Mouse (Mus musculus): ENCODE measurements around the gene Tmem102. TPM values are rescaled to one million over a fixed set of nuclear protein-coding genes. Genes with fewer than 3 reads are reported as not detected.

The Tmem102 gene
- not detected in 2 replicates for polyA plus RNA-seq (2012; ENCODE audit: low replicate concordance)

GRCm38 (mm10) chr11:69804972-69805909 lies at the start of gene Tmem102:
Gene Tmem102, minus strand, starts transcription at chr11:69805624.

DNA sequence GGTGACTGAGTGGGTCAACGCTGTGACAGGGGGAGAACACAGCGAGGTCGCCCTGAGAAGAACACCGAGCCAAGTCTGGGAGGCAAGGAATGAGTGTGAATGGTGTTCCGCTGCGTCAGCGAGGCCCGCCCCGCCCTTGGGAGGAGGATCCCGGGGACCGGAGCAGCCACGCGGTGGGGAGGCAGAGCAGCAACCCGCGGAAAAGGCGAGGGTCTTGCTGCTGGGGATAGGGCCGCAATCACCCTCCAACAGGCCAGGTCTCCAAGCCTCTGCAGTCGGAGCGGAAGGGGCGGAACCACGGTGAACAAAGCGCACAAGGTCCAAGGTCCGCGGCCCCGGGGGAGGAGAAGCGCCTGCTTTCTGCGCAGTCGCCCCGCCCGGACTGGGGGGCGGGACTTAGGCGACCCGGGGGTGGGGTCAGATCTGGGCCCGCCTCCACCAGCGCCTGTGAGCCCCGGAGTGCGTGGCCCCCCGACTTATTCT lies 40.8 kb upstream of the Tmem102 start, which contains the start of gene Plscr3:
TSS of gene Plscr3 (plus strand) at position 179 of the 483 bp plus-strand sequence.

DNA sequence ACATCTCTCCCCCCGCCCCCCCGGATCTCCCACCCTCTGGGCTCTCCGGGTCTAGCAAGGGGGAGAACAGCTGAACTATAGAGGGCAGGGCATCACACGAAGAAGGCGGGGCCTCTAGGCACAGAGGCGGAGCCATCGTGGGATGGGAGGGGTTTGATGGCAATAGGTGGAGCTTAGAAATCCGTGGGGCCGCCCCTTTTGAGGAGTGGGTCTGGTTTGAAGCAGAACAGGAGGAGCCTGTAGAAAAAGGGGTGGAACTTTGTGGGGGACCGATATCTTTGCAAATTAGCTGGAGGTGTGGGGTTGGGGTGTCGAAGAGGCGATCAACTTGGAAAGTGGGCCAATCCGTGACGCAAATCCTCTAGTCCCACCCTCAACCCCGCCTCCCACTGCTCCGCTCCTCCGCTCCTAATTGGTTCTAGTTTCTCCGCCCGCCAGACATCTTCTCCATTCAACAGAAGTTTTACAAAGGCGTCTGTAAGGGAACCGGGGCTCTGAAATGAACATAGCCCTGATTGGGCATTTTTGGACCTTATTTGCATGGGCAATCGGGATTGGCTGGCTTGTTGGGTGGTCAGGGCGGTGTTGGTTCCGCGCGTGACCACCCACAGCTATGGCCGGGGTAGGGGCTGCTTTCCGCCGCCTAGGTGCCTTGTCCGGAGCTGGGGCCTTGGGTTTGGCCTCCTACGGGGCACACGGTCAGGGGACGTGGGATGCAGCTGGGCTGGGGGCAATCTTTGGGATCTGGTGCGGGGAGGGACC lies 32.7 kb upstream of the Tmem102 start, which contains the start of gene Tmem256:
TSS of gene Tmem256 (plus strand) at position 563 of the 762 bp plus-strand sequence.

DNA sequence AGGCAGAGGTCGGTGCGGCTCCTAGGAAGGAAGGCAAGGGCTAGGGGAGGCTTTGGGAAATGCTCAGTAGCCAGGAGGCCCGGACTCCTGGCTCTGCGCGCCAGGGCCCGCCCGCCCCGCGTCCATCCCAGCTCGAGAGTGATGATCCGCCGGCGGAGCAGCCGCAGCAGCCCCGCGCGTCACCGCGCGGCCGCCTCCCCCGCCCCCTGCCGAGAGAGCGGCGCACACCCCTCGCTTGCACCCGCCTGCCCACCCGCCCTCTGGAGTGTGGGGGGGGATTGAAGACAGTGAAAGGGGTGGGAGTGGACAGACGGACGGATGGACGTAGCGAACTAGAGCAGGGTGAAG lies 32.2 kb upstream of the Tmem102 start, which contains the start of gene Nlgn2:
TSS of gene Nlgn2 (minus strand) at position 181 of the 348 bp plus-strand sequence.

DNA sequence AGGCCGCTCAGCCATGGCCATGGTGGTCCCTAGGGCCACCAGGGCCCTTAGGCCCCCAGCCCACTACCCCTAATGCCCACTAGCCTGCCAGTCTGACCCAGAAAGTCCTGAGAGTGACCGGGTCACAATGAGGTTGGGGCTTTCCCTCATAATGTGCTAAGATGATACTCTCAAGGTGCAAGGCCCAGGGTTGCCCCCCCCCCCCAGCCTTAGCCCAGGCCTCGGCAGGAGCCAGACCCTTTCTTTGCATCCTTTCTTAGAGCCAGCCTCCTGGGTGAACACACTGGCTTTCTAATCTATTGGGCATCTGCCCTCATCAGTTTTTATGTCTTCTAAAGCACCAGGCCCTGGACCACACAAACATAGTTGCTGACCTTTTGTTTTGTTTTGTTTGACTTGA lies 16.7 kb upstream of the Tmem102 start, which contains the start of gene Spem1:
TSS of gene Spem1 (minus strand) at position 101 of the 400 bp plus-strand sequence.

GRCm38 (mm10) chr11:69818365-69818764 lies 12.9 kb upstream of the Tmem102 start, which contains the start of gene Spem2:
Gene Spem2, minus strand, starts transcription at chr11:69818465.

DNA sequence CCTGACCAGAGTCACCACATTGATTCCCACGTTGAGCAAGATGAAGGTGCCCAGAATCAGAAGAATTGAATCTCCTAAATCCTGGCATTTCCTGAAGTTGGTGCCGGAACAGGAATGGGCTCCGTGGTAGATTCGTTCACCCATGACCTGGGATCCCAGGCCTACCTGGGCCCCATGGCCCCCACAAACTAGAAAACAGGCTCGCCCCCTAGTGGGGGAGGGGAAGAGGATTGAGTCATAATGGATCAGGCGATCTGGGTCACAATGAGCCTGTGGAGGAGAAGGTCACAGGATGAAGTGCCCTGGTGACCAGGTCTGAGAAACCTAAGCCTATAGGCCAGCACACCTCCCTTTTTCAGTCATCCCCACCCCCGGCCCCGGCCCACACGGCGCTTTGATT lies 9.7 kb upstream of the Tmem102 start, which contains the start of gene Gm39566:
TSS of gene Gm39566 (minus strand) at position 144 of the 400 bp plus-strand sequence.

DNA sequence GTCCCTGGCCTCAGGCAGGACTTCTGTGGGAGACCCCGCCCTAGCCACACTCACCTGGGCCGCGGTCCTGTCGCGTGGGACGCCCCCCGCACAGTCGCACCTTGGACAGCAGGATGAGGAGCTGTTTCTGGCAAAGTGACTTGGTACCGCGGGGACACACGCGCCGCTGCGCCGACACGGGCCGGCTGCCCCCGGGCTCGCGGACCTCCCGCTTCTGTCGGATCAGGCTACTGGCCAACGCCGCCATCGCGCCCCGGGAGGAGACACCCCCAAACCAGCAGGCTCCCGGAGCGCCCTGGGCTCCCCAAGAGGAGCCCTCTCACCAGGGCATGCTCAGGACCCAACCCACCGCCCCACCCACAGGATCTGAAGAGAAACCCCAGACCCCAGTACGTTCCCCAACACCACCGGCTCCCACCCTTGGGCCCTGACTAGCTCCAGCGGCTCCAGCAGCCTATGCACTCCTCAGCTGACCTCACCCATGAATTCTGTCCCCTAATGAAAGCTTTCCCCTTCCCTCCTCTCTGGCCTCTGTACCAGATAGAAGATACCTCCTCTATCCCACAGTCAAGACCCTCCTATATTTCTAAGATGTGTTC lies 3.9 kb downstream of the Tmem102 start, which contains the start of gene Fgf11:
TSS of gene Fgf11 (minus strand) at position 479 of the 599 bp plus-strand sequence.

DNA sequence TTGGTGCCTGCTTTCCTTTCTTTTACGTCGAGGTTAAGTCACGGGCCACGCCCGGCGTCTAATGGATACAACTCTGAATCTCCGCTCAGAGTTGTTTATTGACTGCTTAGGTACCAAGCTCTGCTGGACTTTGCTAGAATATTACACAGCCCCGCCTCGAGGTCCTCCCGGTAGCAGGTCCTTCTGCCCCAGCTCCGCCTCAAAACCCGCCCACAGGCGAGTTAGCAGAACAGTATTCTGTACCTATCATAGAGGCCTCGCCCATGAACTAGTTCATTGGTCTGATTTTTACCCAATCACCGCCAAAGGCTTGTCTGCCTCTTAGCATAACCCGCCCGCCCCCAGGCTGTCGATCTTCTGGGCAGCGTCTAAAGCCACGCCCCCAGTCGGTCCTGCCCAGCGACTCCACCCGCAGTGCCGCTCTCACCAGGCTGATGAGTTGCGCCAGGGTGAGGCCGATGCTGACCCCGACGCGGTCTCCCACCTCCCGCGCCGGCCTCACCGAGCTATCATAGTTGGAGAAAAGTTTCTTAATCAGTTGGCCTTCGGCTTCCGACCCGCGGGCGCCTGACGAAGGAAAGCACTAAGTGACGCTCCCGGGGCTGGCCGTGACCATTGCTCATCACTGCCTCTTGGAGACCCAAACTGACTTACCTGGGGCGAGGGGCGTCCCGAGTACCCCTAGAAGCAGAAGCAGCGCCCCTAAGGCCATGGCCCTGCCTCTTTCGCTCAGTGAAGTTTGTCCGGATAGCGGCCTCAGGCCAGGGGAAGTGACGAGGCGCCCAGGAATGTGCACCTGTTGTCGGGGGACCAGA lies 10.0 kb downstream of the Tmem102 start, which contains the start of gene Chrnb1:
TSS of gene Chrnb1 (minus strand) at position 776 of the 815 bp plus-strand sequence.

DNA sequence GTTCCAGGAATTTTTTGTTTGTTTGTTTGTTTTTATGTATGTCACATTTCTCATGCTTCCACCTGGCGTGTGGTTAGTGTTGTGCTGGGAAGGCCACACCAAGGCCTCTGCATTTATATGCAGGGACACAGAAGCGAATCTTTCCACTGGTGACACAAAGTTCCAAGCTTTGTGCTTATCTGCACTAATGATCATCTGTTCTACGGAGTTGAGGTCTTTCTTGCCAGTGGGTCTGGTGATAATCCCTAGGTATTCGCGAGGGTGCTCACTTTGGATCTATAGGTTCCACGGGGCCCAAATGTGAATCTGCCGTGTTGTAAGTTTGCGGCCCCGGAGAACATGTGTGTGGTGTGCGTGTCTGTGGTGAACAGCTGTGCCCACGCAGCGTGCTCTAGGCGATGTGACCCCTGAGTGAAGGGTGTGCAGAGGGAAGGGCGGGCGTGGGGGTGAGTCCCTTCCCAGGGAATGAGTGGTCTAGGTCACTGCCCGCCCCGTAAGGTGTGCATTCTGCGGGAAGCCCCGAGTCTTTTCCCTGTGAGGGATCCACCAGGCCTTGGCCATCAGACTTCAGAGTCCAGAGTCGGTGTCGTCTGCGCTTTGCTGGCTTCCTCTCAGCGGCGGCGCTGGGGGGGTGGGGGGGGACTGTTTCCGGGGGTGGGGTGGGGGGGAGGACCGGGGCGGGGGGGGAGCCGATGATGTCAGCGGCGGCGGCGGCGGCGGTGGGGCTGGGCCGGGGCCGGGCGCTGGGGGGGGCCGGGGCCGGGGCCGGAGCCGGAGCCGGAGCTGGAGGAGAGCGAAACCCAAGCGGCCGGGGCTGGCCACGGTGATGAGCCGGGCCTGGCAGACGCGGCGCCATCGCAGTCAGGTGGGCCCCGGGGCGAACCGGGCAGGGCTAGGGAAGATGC lies 40.0 kb downstream of the Tmem102 start, which contains the start of gene Zbtb4:
TSS of gene Zbtb4 (plus strand) at position 692 of the 905 bp plus-strand sequence.

DNA sequence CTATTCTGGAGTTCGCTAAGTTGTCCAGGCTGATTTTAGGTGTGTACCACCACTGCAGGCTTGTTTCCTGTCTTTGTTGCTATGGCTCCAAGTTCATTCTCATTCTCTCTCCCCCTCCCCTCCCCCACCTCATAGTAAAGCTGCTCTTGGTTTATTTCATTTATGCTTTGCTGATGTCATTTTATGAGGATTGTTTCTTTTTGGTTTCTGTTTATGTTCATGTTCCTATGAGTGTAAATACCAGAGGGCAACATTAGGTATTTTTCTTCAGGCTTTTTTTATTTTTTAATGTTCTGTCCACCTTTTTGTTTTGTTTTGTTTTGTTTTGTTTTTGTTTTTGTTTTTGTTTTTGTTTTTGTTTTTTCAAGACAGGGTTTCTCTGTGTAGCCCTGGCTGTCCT lies 43.6 kb downstream of the Tmem102 start, which contains the start of gene Slc35g3:
TSS of gene Slc35g3 (minus strand) at position 101 of the 400 bp plus-strand sequence.

GRCm38 (mm10) chr11:69758478-69758970 lies 46.9 kb downstream of the Tmem102 start, which contains the start of gene Polr2a:
Gene Polr2a, minus strand, starts transcription at chr11:69758637.

Other genes starting within 250 kb of the Tmem102 start
- 1.6 and 2.7 TPM in 2 replicates for gene Efnb3, start 245.4 kb downstream of the Tmem102 start, polyA plus RNA-seq (2012; ENCODE audit: low replicate concordance)
- gene Wrap53, start 225.4 kb downstream of the Tmem102 start, polyA plus RNA-seq (2012; ENCODE audit: low replicate concordance), result 6.9 and 45.7 TPM in 2 replicates
- 119 and 129 TPM in 2 replicates for gene Trp53, start 225.3 kb downstream of the Tmem102 start, polyA plus RNA-seq (2012; ENCODE audit: low replicate concordance)
- 171 and 259 TPM in 2 replicates for gene Atp1b2, start 199.7 kb downstream of the Tmem102 start, polyA plus RNA-seq (2012; ENCODE audit: low replicate concordance)
- gene Shbg, start 187.7 kb downstream of the Tmem102 start, polyA plus RNA-seq (2012; ENCODE audit: low replicate concordance), result not detected in 2 replicates
- not detected in 2 replicates for gene Sat2, start 183.6 kb downstream of the Tmem102 start, polyA plus RNA-seq (2012; ENCODE audit: low replicate concordance)
- gene Fxr2, start 172.6 kb downstream of the Tmem102 start, polyA plus RNA-seq (2012; ENCODE audit: low replicate concordance), result 91.8 and 97.5 TPM in 2 replicates
- gene Sox15, start 150.3 kb downstream of the Tmem102 start, polyA plus RNA-seq (2012; ENCODE audit: low replicate concordance), result 0.44 TPM in 1 of 2 replicates, not detected in the other
- 24.1 and 29.9 TPM in 2 replicates for gene Mpdu1, start 143.0 kb downstream of the Tmem102 start, polyA plus RNA-seq (2012; ENCODE audit: low replicate concordance)
- gene Cd68, start 139.5 kb downstream of the Tmem102 start, polyA plus RNA-seq (2012; ENCODE audit: low replicate concordance), result 26.6 and 82.4 TPM in 2 replicates
- 226 and 408 TPM in 2 replicates for gene Eif4a1, start 133.2 kb downstream of the Tmem102 start, polyA plus RNA-seq (2012; ENCODE audit: low replicate concordance)
- gene Senp3, start 123.5 kb downstream of the Tmem102 start, polyA plus RNA-seq (2012; ENCODE audit: low replicate concordance), result 128 and 137 TPM in 2 replicates
- 2.3 and 5.0 TPM in 2 replicates for gene Tnfsf13, start 119.8 kb downstream of the Tmem102 start, polyA plus RNA-seq (2012; ENCODE audit: low replicate concordance)
- 9.0 and 9.7 TPM in 2 replicates for gene Tnfsf12, start 109.8 kb downstream of the Tmem102 start, polyA plus RNA-seq (2012; ENCODE audit: low replicate concordance)
- 6.6 and 8.1 TPM in 2 replicates for gene Tnfsfm13, start 109.5 kb downstream of the Tmem102 start, polyA plus RNA-seq (2012; ENCODE audit: low replicate concordance)
- gene Polr2a, start 47.0 kb downstream of the Tmem102 start, polyA plus RNA-seq (2012; ENCODE audit: low replicate concordance), result 92.9 and 194 TPM in 2 replicates
- gene Slc35g3, start 43.7 kb downstream of the Tmem102 start, polyA plus RNA-seq (2012; ENCODE audit: low replicate concordance), result not detected in 2 replicates
- gene Zbtb4, start 39.7 kb downstream of the Tmem102 start, polyA plus RNA-seq (2012; ENCODE audit: low replicate concordance), result 38.9 and 47.4 TPM in 2 replicates
- 0.18 and 0.20 TPM in 2 replicates for gene Chrnb1, start 9.7 kb downstream of the Tmem102 start, polyA plus RNA-seq (2012; ENCODE audit: low replicate concordance)
- 0.07 and 0.47 TPM in 2 replicates for gene Fgf11, start 3.8 kb downstream of the Tmem102 start, polyA plus RNA-seq (2012; ENCODE audit: low replicate concordance)
- 0.07 TPM in 1 of 2 replicates, not detected in the other for gene Gm39566, start 9.7 kb upstream of the Tmem102 start, polyA plus RNA-seq (2012; ENCODE audit: low replicate concordance)
- gene Spem2, start 12.8 kb upstream of the Tmem102 start, polyA plus RNA-seq (2012; ENCODE audit: low replicate concordance), result not detected in 2 replicates
- not detected in 2 replicates for gene Spem1, start 16.6 kb upstream of the Tmem102 start, polyA plus RNA-seq (2012; ENCODE audit: low replicate concordance)
- 3.7 and 5.0 TPM in 2 replicates for gene Nlgn2, start 32.2 kb upstream of the Tmem102 start, polyA plus RNA-seq (2012; ENCODE audit: low replicate concordance)
- 531 and 1,176 TPM in 2 replicates for gene Tmem256, start 32.9 kb upstream of the Tmem102 start, polyA plus RNA-seq (2012; ENCODE audit: low replicate concordance)
- gene Plscr3, start 40.8 kb upstream of the Tmem102 start, polyA plus RNA-seq (2012; ENCODE audit: low replicate concordance), result 64.9 and 78.2 TPM in 2 replicates
- gene Tnk1, start 53.1 kb upstream of the Tmem102 start, polyA plus RNA-seq (2012; ENCODE audit: low replicate concordance), result 2.0 and 2.3 TPM in 2 replicates
- gene Tmem95, start 72.4 kb upstream of the Tmem102 start, polyA plus RNA-seq (2012; ENCODE audit: low replicate concordance), result not detected in 2 replicates
- gene Kctd11, start 75.8 kb upstream of the Tmem102 start, polyA plus RNA-seq (2012; ENCODE audit: low replicate concordance), result 1.4 and 2.2 TPM in 2 replicates
- 28.9 and 53.7 TPM in 2 replicates for gene Acap1, start 89.9 kb upstream of the Tmem102 start, polyA plus RNA-seq (2012; ENCODE audit: low replicate concordance)
- 0.18 and 0.33 TPM in 2 replicates for gene 2810408A11Rik, start 95.4 kb upstream of the Tmem102 start, polyA plus RNA-seq (2012; ENCODE audit: low replicate concordance)
- gene Neurl4, start 95.4 kb upstream of the Tmem102 start, polyA plus RNA-seq (2012; ENCODE audit: low replicate concordance), result 131 and 182 TPM in 2 replicates
- gene Gps2, start 108.3 kb upstream of the Tmem102 start, polyA plus RNA-seq (2012; ENCODE audit: low replicate concordance), result 157 and 339 TPM in 2 replicates
- gene Eif5a, start 116.3 kb upstream of the Tmem102 start, polyA plus RNA-seq (2012; ENCODE audit: low replicate concordance), result 1,855 and 2,103 TPM in 2 replicates
- gene Ybx2, start 130.2 kb upstream of the Tmem102 start, polyA plus RNA-seq (2012; ENCODE audit: low replicate concordance), result 0.99 TPM in 1 of 2 replicates, not detected in the other
- 2.4 and 14.7 TPM in 2 replicates for gene Slc2a4, start 142.6 kb upstream of the Tmem102 start, polyA plus RNA-seq (2012; ENCODE audit: low replicate concordance)
- 0.62 TPM in 1 of 2 replicates, not detected in the other for gene Cldn7, start 159.2 kb upstream of the Tmem102 start, polyA plus RNA-seq (2012; ENCODE audit: low replicate concordance)
- gene Ctdnep1, start 175.5 kb upstream of the Tmem102 start, polyA plus RNA-seq (2012; ENCODE audit: low replicate concordance), result 151 and 407 TPM in 2 replicates
- 7.0 and 11.8 TPM in 2 replicates for gene Elp5, start 176.9 kb upstream of the Tmem102 start, polyA plus RNA-seq (2012; ENCODE audit: low replicate concordance)
- 126 and 157 TPM in 2 replicates for gene Gabarap, start 185.5 kb upstream of the Tmem102 start, polyA plus RNA-seq (2012; ENCODE audit: low replicate concordance)
- gene Phf23, start 190.2 kb upstream of the Tmem102 start, polyA plus RNA-seq (2012; ENCODE audit: low replicate concordance), result 43.8 and 51.3 TPM in 2 replicates
- gene Dvl2, start 195.0 kb upstream of the Tmem102 start, polyA plus RNA-seq (2012; ENCODE audit: low replicate concordance), result 32.3 and 38.3 TPM in 2 replicates
- 24.5 and 26.3 TPM in 2 replicates for gene Acadvl, start 209.8 kb upstream of the Tmem102 start, polyA plus RNA-seq (2012; ENCODE audit: low replicate concordance)
- gene Dlg4, start 211.3 kb upstream of the Tmem102 start, polyA plus RNA-seq (2012; ENCODE audit: low replicate concordance), result 4.8 and 5.4 TPM in 2 replicates
- not detected in 2 replicates for gene Asgr1, start 248.5 kb upstream of the Tmem102 start, polyA plus RNA-seq (2012; ENCODE audit: low replicate concordance)